Mouse (Mus musculus) stomach, postnatal 0 days (tissue): ENCODE measurements around the gene Glra1. TPM values are rescaled to one million over a fixed set of nuclear protein-coding genes. Genes with fewer than 3 reads are reported as not detected.

Experiments used
- ATAC-seq: fragments of 200-750 bp; cut with Nextera tagmentation; 2 replicates; pipeline ENCODE4 v1.8.0; 2017; ENCODE audit not compliant: low FRiP score, low TSS enrichment
- DNase-seq: peaks from one replicate; pipeline ENCODE4 v3.0.0-alpha.2; 2016; ENCODE audit warnings: low spot score
- H3K27ac ChIP-seq: fragments of 300-500 bp; sonication (generic); replicated peaks from 2 replicates; pipeline ENCODE4 v1.5.1; 2014; ENCODE audit warnings: mild to moderate bottlenecking, control low read depth
- H3K27me3 ChIP-seq: fragments of 300-500 bp; sonication (generic); 2 replicates; pipeline ENCODE4 v1.6.1; 2014; ENCODE audit warnings: low read length; ENCODE audit not compliant: control insufficient read depth, insufficient read depth
- H3K36me3 ChIP-seq: fragments of 300-500 bp; sonication (generic); 2 replicates; pipeline ENCODE4 v1.6.1; 2014; ENCODE audit warnings: low read length, mixed read lengths; ENCODE audit not compliant: control insufficient read depth, insufficient read depth
- H3K4me1 ChIP-seq: fragments of 300-500 bp; sonication (generic); replicated peaks from 2 replicates; pipeline ENCODE4 v1.6.1; 2014; ENCODE audit warnings: antibody characterized with exemption; ENCODE audit not compliant: control insufficient read depth, insufficient read depth
- H3K4me2 ChIP-seq: fragments of 300-500 bp; sonication (generic); replicated peaks from 2 replicates; pipeline ENCODE4 v1.6.1; 2014; ENCODE audit warnings: low read depth, mild to moderate bottlenecking, control low read depth, moderate library complexity
- H3K4me3 ChIP-seq: fragments of 300-500 bp; sonication (generic); 2 replicates; pipeline ENCODE4 v1.5.1; 2014; ENCODE audit warnings: low read depth, low read length, control low read depth
- H3K9ac ChIP-seq: fragments of 300-500 bp; sonication (generic); 2 replicates; pipeline ENCODE4 v1.6.1; 2014; ENCODE audit warnings: mild to moderate bottlenecking, low read length, control low read depth, mixed read lengths
- H3K9me3 ChIP-seq: fragments of 300-500 bp; sonication (generic); 2 replicates; pipeline ENCODE4 v1.6.1; 2016; ENCODE audit warnings: low read length; ENCODE audit not compliant: control insufficient read depth
- CTCF ChIP-seq: IDR thresholded peaks from 2 replicates; pipeline ENCODE4 v1.5.1; 2016; ENCODE audit warnings: antibody characterized with exemption, low read depth, mild to moderate bottlenecking, moderate library complexity
- EP300 ChIP-seq: optimal IDR thresholded peaks from 2 replicates; pipeline ENCODE3; 2016; ENCODE audit warnings: antibody characterized with exemption
- WGBS: fragments of 180-500 bp; shearing (Covaris S2); extraction: QIAGEN DNeasy Blood & Tissue Kit; methylation state at CpG from one replicate; pipeline ENCODE4 v1.1.7; 2014; 5-methylcytosine and 5-hydroxymethylcytosine counted together
- polyA plus RNA-seq: library from polyadenylated mRNA; unstranded; fragments of >200 nt; fragmentation: Nextera tagmentation; extraction: Ambion mirVana; gene quantifications from 2 replicates; pipeline ENCODE4 v1.2.1, GENCODE M21; 2015

Gene Glra1
- polyA plus RNA-seq, 1 experiment from 2014 or later = not detected

DNA sequence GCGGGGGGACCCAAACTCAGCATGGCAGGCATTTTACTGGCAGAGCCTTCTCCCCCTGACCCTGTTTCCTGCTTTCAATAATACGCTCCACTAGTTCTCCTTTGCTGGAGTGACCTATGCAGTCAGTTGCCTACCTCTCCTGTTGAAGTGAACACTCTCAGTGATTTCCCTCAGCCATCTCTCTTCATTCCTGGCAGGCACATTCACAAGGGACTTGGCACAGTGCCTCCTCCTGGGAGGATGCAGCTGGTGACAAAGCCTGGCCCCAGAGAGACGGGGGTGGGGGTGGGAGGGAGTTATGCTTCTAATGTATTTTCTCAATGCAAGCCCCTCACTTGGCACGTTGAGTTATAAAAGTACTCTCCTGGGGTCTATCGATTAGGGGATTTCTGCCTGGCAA, 74.6 kb downstream of the Glra1 start:
- no peaks in the 10 kb centered on the region for H3K4me1 ChIP-seq
- DNase-seq (peak; percentile 18), ATAC-seq (no peak)
- no peak overlapping the region for H3K27ac ChIP-seq
- no peaks in the 10 kb centered on the region for H3K36me3 ChIP-seq
- 55% methylated on average over 5 of the region's 5 CpGs for WGBS
- TF ChIP-seq CTCF (no peak), EP300 (no peak)
- no peak overlapping the region for H3K9ac ChIP-seq
- no peak overlapping the region for H3K4me2 ChIP-seq
- no peaks in the 10 kb centered on the region for H3K9me3 ChIP-seq
- H3K4me3 ChIP-seq = no peak overlapping the region
- no peaks in the 10 kb centered on the region for H3K27me3 ChIP-seq

DNA sequence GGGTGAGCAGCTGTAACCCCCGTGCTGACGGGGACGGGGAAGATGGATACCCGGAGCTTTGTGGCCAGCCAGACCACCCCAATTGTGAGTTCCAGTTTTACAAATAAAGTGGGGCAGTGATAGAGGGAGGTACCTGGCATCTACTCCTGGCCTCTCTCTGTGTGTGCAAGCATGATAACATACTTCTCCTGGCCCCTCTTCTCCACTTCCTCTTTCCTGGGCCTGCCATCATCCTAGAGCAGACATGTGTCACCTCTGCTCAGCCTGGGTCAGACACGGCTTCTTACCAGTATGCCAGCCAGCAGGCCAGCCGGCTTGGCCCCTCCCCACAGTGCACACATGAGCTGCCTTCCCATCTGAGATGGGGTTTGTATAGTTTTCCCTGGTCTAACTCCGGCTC, 77.3 kb downstream of the Glra1 start:
- no peak overlapping the region for H3K4me2 ChIP-seq
- no peak overlapping the region for H3K4me3 ChIP-seq
- no peaks in the 10 kb centered on the region for H3K36me3 ChIP-seq
- WGBS = 82% methylated on average over 7 of the region's 7 CpGs
- no peak overlapping the region for H3K9ac ChIP-seq
- H3K4me1 ChIP-seq = no peaks in the 10 kb centered on the region
- no peak overlapping the region for H3K27ac ChIP-seq
- no peaks in the 10 kb centered on the region for H3K27me3 ChIP-seq
- TF ChIP-seq EP300 (no peak), CTCF (no peak)
- H3K9me3 ChIP-seq = no peaks in the 10 kb centered on the region
- no peak for ATAC-seq
- no peak for DNase-seq

DNA sequence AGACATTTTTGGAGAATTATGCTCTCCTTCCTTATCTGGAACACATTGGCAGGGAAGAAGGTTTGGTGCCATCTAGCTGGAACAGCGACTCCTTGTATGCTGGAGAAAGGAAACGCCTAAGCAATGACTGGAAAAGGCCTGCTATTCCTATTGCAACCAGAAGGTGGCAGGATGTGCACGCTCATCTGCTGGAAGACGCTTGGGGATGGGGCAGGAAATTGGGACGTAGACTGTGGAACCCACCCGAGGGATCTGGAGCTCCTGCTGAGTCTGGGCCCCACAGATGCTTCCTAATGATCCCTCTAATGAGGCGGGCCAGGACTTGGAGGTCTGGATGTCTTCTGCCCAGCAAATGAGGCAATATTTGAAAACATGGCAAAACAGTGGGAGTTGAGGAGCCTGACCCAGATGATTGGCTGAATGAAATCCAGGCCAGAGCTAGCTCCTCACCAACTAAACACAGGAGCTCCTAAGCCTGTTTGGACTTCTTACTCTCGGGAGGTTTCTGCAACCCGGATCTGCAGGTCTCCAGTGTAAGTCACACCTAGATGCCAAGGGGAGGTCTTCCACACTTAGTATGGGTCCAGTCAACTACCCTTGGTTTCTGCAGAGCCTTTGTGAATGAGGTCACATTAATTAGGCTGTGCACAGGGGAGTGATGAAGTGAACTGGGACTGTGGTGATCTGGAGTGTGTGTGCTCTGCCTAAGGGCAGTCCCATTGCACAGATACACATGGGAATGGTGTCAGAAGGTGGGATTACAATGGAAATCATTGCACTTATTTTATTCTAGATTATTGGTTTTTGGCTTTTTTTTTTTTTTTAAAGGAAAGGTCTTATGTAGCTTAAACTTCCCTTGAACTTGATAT, 89.0 kb downstream of the Glra1 start:
- H3K27ac ChIP-seq = no peak overlapping the region
- H3K27me3 ChIP-seq = no peaks in the 10 kb centered on the region
- ATAC-seq (peak; percentile 54; the same call in 1 of the 2 replicates), DNase-seq (peak; percentile 64)
- no peaks in the 10 kb centered on the region for H3K4me1 ChIP-seq
- whole genome bisulfite sequencing = 5% methylated on average over 9 of the region's 9 CpGs
- H3K9ac ChIP-seq = no peak overlapping the region
- TF ChIP-seq CTCF (peak; percentile 99), EP300 (no peak)
- no peak overlapping the region for H3K4me2 ChIP-seq
- no peaks in the 10 kb centered on the region for H3K9me3 ChIP-seq
- no peak overlapping the region for H3K4me3 ChIP-seq
- no peaks in the 10 kb centered on the region for H3K36me3 ChIP-seq

DNA sequence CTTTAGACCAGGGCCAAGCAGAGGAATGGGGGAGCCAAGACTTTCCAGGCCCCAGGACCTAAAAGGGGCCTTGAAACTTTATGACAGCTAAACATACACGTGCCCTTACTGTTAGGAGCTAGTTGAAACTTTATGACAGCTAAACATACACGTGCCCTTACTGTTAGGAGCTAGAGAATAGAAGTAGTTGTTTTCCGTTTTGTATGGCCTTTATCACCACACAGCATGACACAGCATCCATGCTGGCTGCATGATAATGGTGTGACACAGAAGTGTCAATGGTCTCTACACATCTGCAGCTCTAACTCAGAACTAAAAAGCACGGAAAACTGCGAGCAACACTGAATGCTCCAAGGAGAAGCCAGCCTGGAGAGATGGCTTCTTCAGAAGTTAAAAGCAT, 90.3 kb downstream of the Glra1 start:
- no peak for ATAC-seq
- WGBS = 64% methylated on average over 5 of the region's 5 CpGs

DNA sequence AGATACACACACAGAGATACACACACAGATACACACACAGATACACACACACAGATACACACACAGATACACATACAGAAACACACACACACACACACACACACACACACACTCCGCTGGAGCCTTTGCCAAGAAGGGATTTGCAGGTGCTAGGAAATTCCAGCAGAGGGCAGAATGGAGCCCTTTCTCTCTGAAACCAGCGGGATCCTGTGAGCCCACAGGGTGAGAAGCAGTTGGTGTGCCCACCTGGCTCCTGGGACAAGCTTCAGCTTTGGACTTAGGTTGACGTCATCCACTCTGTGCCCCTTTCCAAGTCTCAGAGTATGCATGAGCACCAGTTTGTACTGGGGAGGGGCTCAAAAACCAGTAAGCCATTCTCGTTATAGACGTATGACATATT, 96.6 kb downstream of the Glra1 start:
- Histone ChIP-seq H3K27me3 (no peaks in the 10 kb centered on the region), H3K9me3 (no peaks in the 10 kb centered on the region), H3K4me2 (no peak overlapping the region), H3K27ac (no peak overlapping the region), H3K4me3 (no peak overlapping the region), H3K36me3 (no peaks in the 10 kb centered on the region), H3K9ac (no peak overlapping the region), H3K4me1 (no peaks in the 10 kb centered on the region)
- no peak for TF ChIP-seq EP300
- peak; percentile 63 for TF ChIP-seq CTCF
- DNase-seq = no peak
- WGBS = 56% methylated on average over 5 of the region's 5 CpGs
- no peak for ATAC-seq

More for the DNA sequence above, 90.3 kb downstream of the Glra1 start:
- Histone ChIP-seq H3K9me3 (no peaks in the 10 kb centered on the region), H3K27ac (no peak overlapping the region), H3K27me3 (no peaks in the 10 kb centered on the region), H3K9ac (no peak overlapping the region), H3K4me1 (no peaks in the 10 kb centered on the region), H3K36me3 (no peaks in the 10 kb centered on the region), H3K4me2 (no peak overlapping the region), H3K4me3 (no peak overlapping the region)
- TF ChIP-seq EP300 (no peak), CTCF (no peak)
- DNase-seq = no peak

DNA sequence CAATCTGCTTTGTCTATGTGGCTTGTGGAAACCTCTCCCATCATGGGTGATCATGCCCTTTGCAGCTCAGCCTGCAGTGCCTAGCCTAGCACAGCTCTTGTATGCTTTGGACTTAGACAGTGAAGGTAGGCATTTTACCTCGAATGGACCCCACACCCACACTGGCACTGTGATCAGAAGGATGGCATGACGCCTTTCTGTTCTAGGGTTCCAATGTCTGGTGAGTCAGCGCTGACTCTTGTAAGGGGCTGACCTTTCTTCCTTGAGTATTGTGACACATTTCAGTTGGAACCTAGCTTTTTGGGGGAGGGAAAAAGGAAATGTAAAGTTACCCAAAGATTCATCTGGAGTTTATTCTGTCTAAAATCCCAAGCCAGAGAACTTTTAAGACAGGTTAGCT, 102.5 kb downstream of the Glra1 start:
- Histone ChIP-seq H3K27ac (no peak overlapping the region), H3K9ac (no peak overlapping the region), H3K4me3 (no peak overlapping the region), H3K36me3 (0 out of 2 replicates have a peak, but pooled peaks cover 3% of the 10 kb centered on the region), H3K27me3 (no peaks in the 10 kb centered on the region), H3K4me2 (no peak overlapping the region), H3K9me3 (no peaks in the 10 kb centered on the region), H3K4me1 (no peaks in the 10 kb centered on the region)
- TF ChIP-seq CTCF (no peak), EP300 (no peak)
- WGBS = 67% methylated on average over 3 of the region's 3 CpGs
- DNase-seq = no peak
- ATAC-seq = no peak
